Mouse (Mus musculus): ENCODE data around the gene Cops3. TPM values are rescaled to one million over a fixed set of nuclear protein-coding genes. Genes with fewer than 3 reads are reported as not detected.

The Cops3 gene
- polyA plus RNA-seq, 1 experiment: 24.4 TPM

GRCm38 (mm10) chr11:59777259-59777658 is 62.4 kb downstream of the Cops3 start:
- DNase-seq (ENCODE audit: low read depth): no peak

- DNase-seq (ENCODE audit: low read depth): no peak
Measured at GRCm38 (mm10) chr11:59775435-59776148, 64.0 kb downstream of the Cops3 start.

GRCm38 (mm10) chr11:59774522-59774921 is 65.1 kb downstream of the Cops3 start:
- DNase-seq (ENCODE audit: low read depth): no peak

GRCm38 (mm10) chr11:59772902-59773301 is 66.7 kb downstream of the Cops3 start:
- no peak for DNase-seq (ENCODE audit: low read depth)

GRCm38 (mm10) chr11:59772291-59772690 is 67.3 kb downstream of the Cops3 start:
- DNase-seq (ENCODE audit: low read depth): no peak

GRCm38 (mm10) chr11:59770753-59771152 is 68.9 kb downstream of the Cops3 start:
- DNase-seq (ENCODE audit: low read depth): no peak

GRCm38 (mm10) chr11:59769738-59770137 is 69.9 kb downstream of the Cops3 start:
- no peak for DNase-seq (ENCODE audit: low read depth)

- DNase-seq (ENCODE audit: low read depth): no peak
Measured at GRCm38 (mm10) chr11:59769307-59769706, 70.3 kb downstream of the Cops3 start.

Other genes starting within 250 kb of the Cops3 start
- gene Olfr223, start 246.5 kb downstream of the Cops3 start, polyA plus RNA-seq (2012; rRNA removed): not detected in 2 replicates
- gene Mprip, start 178.5 kb downstream of the Cops3 start, polyA plus RNA-seq (2012; rRNA removed): 127 and 130 TPM in 2 replicates
- 2.0 and 2.2 TPM in 2 replicates for gene Pld6, start 52.2 kb downstream of the Cops3 start, polyA plus RNA-seq (2012; rRNA removed)
- 38.4 and 43.6 TPM in 2 replicates for gene Flcn, start 29.8 kb downstream of the Cops3 start, polyA plus RNA-seq (2012; rRNA removed)
- 30.5 and 39.2 TPM in 2 replicates for gene Nt5m, start 391 bp downstream of the Cops3 start, polyA plus RNA-seq (2012; rRNA removed)
- gene Med9, start 108.4 kb upstream of the Cops3 start, polyA plus RNA-seq (2012; rRNA removed): 48.3 and 49.2 TPM in 2 replicates
- gene Rasd1, start 125.1 kb upstream of the Cops3 start, polyA plus RNA-seq (2012; rRNA removed): 86.8 and 123 TPM in 2 replicates
- 211 and 228 TPM in 2 replicates for gene Pemt, start 206.7 kb upstream of the Cops3 start, polyA plus RNA-seq (2012; rRNA removed)